Mouse (Mus musculus) bone marrow, adult 2 months (tissue): ENCODE measurements around the gene Bach1.

ENCODE experiments used
- CTCF ChIP-seq: fragments of 200-500 bp; IDR thresholded peaks from 2 replicates; pipeline ENCODE4 v1.5.1; 2011; ENCODE audit warnings: low read length, control low read depth; ENCODE audit not compliant: control insufficient read depth, insufficient read depth
- POLR2A ChIP-seq: fragments of 200-500 bp; IDR thresholded peaks from 2 replicates; pipeline ENCODE4 v1.6.1; 2011; ENCODE audit warnings: low read depth, mild to moderate bottlenecking, control low read depth, low read length, borderline replicate concordance; ENCODE audit not compliant: control insufficient read depth

GRCm38 (mm10) chr16:87712986-87713693 is 14.4 kb downstream of the Bach1 start:
- TF ChIP-seq CTCF (no peak), POLR2A (no peak)
